Comparison of ENCODE assay signal across 7 mouse cellular contexts in the genomic region with DNA sequence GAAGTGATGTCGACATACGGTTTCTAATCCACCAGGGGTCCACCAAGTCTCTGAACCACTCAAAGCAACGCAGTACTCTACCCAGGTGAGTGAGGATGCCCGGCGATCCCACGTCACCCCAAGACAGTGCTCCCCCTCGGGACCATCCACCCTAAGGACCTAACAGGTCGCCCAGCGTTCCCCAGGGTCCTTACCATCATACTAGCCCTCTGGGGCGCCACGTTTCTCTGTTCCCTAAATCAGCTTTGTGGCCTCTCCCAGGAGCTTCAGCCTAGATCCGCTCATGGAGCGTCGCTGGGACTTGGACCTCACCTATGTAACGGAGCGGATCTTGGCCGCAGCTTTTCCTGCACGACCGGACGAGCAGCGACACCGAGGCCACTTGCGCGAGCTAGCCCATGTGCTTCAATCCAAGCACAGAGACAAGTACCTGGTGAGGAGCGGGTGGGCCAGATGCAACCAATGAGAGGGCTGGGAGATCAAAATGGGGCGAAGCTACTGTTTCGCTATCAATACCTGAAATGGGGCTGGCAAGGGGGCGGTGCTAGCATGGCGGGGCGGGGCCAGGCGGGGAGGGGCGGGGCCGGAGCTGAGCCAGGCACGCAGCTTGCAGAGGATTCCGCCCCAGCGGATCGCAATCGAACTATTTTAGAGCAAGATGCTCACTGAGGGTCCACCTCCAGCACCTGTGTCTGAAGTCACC. TPM values are rescaled to one million over a fixed set of nuclear protein-coding genes. Genes with fewer than 3 reads are reported as not detected.
DNase-seq lines count a peak whose midpoint lies in the region; ATAC-seq and TF ChIP-seq lines count a peak whose summit lies in the region.

No protein-coding gene starts in this region.

- ATAC-seq in heart, embryonic 15.5 days (replicated peaks; ENCODE audit: insufficient number of reproducible peaks, insufficient read depth, low FRiP score, low read depth): no peak
- ATAC-seq in liver, embryonic 11.5 days (replicated peaks; ENCODE audit: low FRiP score): no peak

- H3K4me2 ChIP-seq in heart, embryonic 15.5 days: peak overlapping the region; percentile 91
- peak overlapping the region; percentile 59 for H3K4me2 ChIP-seq in liver, embryonic 11.5 days

- H3K36me3 ChIP-seq in spleen, adult 2 months (ENCODE audit: control insufficient read depth, insufficient read depth, low read length): no peaks in the 10 kb centered on the region
- peaks cover 47% of the 10 kb centered on the region for H3K36me3 ChIP-seq in heart, embryonic 15.5 days
- peaks cover 3% of the 10 kb centered on the region; the same call in 1 of the 2 replicates for H3K36me3 ChIP-seq in liver, embryonic 11.5 days (ENCODE audit: control insufficient read depth, insufficient read depth, low read length)
- no peaks in the 10 kb centered on the region for H3K36me3 ChIP-seq in splenic B cell, adult 2 months (ENCODE audit: control insufficient read depth, insufficient read depth, low read length, poor library complexity, severe bottlenecking)

- TF ChIP-seq POLR2A in spleen, adult 2 months (IDR thresholded peaks at IDR 0.05; ENCODE audit: low read depth, low read length): no peak

- H3K27me3 ChIP-seq in spleen, adult 2 months (ENCODE audit: control insufficient read depth, insufficient read depth, low read length): no peaks in the 10 kb centered on the region
- peaks cover 3% of the 10 kb centered on the region for H3K27me3 ChIP-seq in heart, embryonic 15.5 days
- peaks cover 10% of the 10 kb centered on the region for H3K27me3 ChIP-seq in liver, embryonic 11.5 days (replicated peaks; ENCODE audit: control insufficient read depth, insufficient read depth, low read length)
- no peaks in the 10 kb centered on the region for H3K27me3 ChIP-seq in splenic B cell, adult 2 months (ENCODE audit: control insufficient read depth, insufficient read depth, low read length, poor library complexity, severe bottlenecking)

- peaks cover 7% of the 10 kb centered on the region; the same call in 1 of the 2 replicates for H3K4me1 ChIP-seq in spleen, adult 2 months (ENCODE audit: control insufficient read depth, insufficient read depth, insufficient read length)
- peaks cover 75% of the 10 kb centered on the region for H3K4me1 ChIP-seq in heart, embryonic 15.5 days (replicated peaks)
- peaks cover 42% of the 10 kb centered on the region for H3K4me1 ChIP-seq in liver, embryonic 11.5 days (replicated peaks; ENCODE audit: control insufficient read depth, insufficient read depth, low read length)

- peak overlapping the region; percentile 41; the same call in 1 of the 2 replicates for H3K4me3 ChIP-seq in spleen, adult 2 months (ENCODE audit: extremely low read depth, insufficient read depth, insufficient read length)
- H3K4me3 ChIP-seq in heart, embryonic 15.5 days: peak overlapping the region; percentile 25
- H3K4me3 ChIP-seq in liver, embryonic 11.5 days (ENCODE audit: low read depth, low read length): peak overlapping the region; percentile 13

- no peaks in the 10 kb centered on the region for H3K9me3 ChIP-seq in heart, embryonic 15.5 days (replicated peaks)
- no peaks in the 10 kb centered on the region for H3K9me3 ChIP-seq in liver, embryonic 11.5 days (ENCODE audit: control insufficient read depth, low read length)

- TF ChIP-seq CTCF in spleen, adult 2 months (IDR thresholded peaks at IDR 0.05; ENCODE audit: extremely low read depth, insufficient read depth, insufficient read length, insufficient replicate concordance): no peak

- H3K9ac ChIP-seq in heart, embryonic 15.5 days: no peak overlapping the region
- no peak overlapping the region for H3K9ac ChIP-seq in liver, embryonic 11.5 days (ENCODE audit: low read depth, low read length)

- no peak for DNase-seq in spleen, adult 2 months (ENCODE audit: low read depth in 1 of 2, low spot score in 2 of 2)
- DNase-seq in spleen, postnatal 10 days (ENCODE audit: low spot score in 2 of 2): no peak
- DNase-seq in cerebellum, postnatal 25 days: peak; percentile 60 to 79
- DNase-seq in liver, embryonic 11.5 days (ENCODE audit: low spot score): peak; percentile 65
- peak; percentile 51 for DNase-seq in splenic B cell, adult 2 months (ENCODE audit: low read depth, low spot score)
- no peak for DNase-seq in layer of hippocampus, adult 18-20 months (ENCODE audit: low spot score in 2 of 2)

- H3K27ac ChIP-seq in spleen, adult 2 months (ENCODE audit: insufficient read depth, low read length): no peak overlapping the region
- no peak overlapping the region for H3K27ac ChIP-seq in heart, embryonic 15.5 days
- no peak overlapping the region for H3K27ac ChIP-seq in liver, embryonic 11.5 days (ENCODE audit: low read depth, low read length)

- WGBS in spleen, adult 2 months: 37% methylated on average over 38 of the region's 38 CpGs
- 29% methylated on average over 38 of the region's 38 CpGs for WGBS in heart, embryonic 15.5 days
- 19% methylated on average over 37 of the region's 38 CpGs for WGBS in liver, embryonic 11.5 days

RNA-seq across cellular contexts. Expression of a gene that starts 6.7 kb away (rescaled TPM):
- 44.5 and 46.3 TPM in 2 replicates for polyA plus RNA-seq in spleen, adult 2 months (2012; rRNA removed)
- polyA plus RNA-seq in heart, embryonic 15.5 days (2015; fragmentation: Nextera tagmentation; extraction: Ambion mirVana): 30.9 and 31.0 TPM in 2 replicates
- polyA plus RNA-seq in liver, embryonic 11.5 days (2014; fragmentation: Nextera tagmentation; extraction: Ambion mirVana): 13.2 and 17.8 TPM in 2 replicates
- total RNA-seq in layer of hippocampus, adult 18-20 months (2021): 10 to 100 TPM; 13.8 to 18.2 TPM

RNA-seq across cellular contexts. Expression of a gene that starts 29.1 kb away (rescaled TPM):
- 26.0 and 28.8 TPM in 2 replicates for polyA plus RNA-seq in spleen, adult 2 months (2012; rRNA removed)
- polyA plus RNA-seq in heart, embryonic 15.5 days (2015; fragmentation: Nextera tagmentation; extraction: Ambion mirVana): 16.0 and 22.4 TPM in 2 replicates
- polyA plus RNA-seq in liver, embryonic 11.5 days (2014; fragmentation: Nextera tagmentation; extraction: Ambion mirVana): 15.1 and 18.7 TPM in 2 replicates
- 100 to 1,000 TPM; 156 to 165 TPM for total RNA-seq in layer of hippocampus, adult 18-20 months (2021)

RNA-seq across cellular contexts. Expression of a gene that starts 33.3 kb away (rescaled TPM):
- 59.7 and 65.8 TPM in 2 replicates for polyA plus RNA-seq in spleen, adult 2 months (2012; rRNA removed)
- polyA plus RNA-seq in heart, embryonic 15.5 days (2015; fragmentation: Nextera tagmentation; extraction: Ambion mirVana): 56.5 and 71.8 TPM in 2 replicates
- polyA plus RNA-seq in liver, embryonic 11.5 days (2014; fragmentation: Nextera tagmentation; extraction: Ambion mirVana): 154 and 162 TPM in 2 replicates
- total RNA-seq in layer of hippocampus, adult 18-20 months (2021): 100 to 1,000 TPM; 197 to 203 TPM

RNA-seq across cellular contexts. Expression of a gene that starts 37.3 kb away (rescaled TPM):
- 10.9 and 21.0 TPM in 2 replicates for polyA plus RNA-seq in spleen, adult 2 months (2012; rRNA removed)
- 9.5 and 10.2 TPM in 2 replicates for polyA plus RNA-seq in heart, embryonic 15.5 days (2015; fragmentation: Nextera tagmentation; extraction: Ambion mirVana)
- polyA plus RNA-seq in liver, embryonic 11.5 days (2014; fragmentation: Nextera tagmentation; extraction: Ambion mirVana): 0.77 and 1.1 TPM in 2 replicates
- 10 to 100 TPM; 11.7 to 12.9 TPM for total RNA-seq in layer of hippocampus, adult 18-20 months (2021)

RNA-seq across cellular contexts. Expression of a gene that starts 43.4 kb away (rescaled TPM):
- 3.2 and 5.4 TPM in 2 replicates for polyA plus RNA-seq in spleen, adult 2 months (2012; rRNA removed)
- 0.23 and 0.63 TPM in 2 replicates for polyA plus RNA-seq in heart, embryonic 15.5 days (2015; fragmentation: Nextera tagmentation; extraction: Ambion mirVana)
- 31.4 and 36.2 TPM in 2 replicates for polyA plus RNA-seq in liver, embryonic 11.5 days (2014; fragmentation: Nextera tagmentation; extraction: Ambion mirVana)
- total RNA-seq in layer of hippocampus, adult 18-20 months (2021): under 1 TPM in 1 of 2 experiments, not detected in 1; 0.15 TPM

Comparison
In these comparisons a context has a peak if more than half of its experiments do, and no peak if none do; other contexts are left out.
1. DNase-seq: peak in cerebellum, postnatal 25 days (2 of 2), liver, embryonic 11.5 days (single experiment) and splenic B cell, adult 2 months (single experiment); none in spleen, adult 2 months (0 of 2), spleen, postnatal 10 days (0 of 2) and layer of hippocampus, adult 18-20 months (0 of 2).
2. Peak in every context shown above with its lines, with median percentiles within 50 percentile points of each other: H3K4me3 ChIP-seq.